Comparison of ENCODE assay signal across 8 mouse cellular contexts in genomic region chr1:61377070-61377469, GRCm38 (mm10).
DNase-seq lines count a peak whose midpoint lies in the region; ATAC-seq and TF ChIP-seq lines count a peak whose summit lies in the region.

No protein-coding gene starts in this region.

- no peak overlapping the region for H3K27ac ChIP-seq in forebrain, embryonic 14.5 days (ENCODE audit: low read depth, low read length)
- H3K27ac ChIP-seq in forebrain, embryonic 12.5 days, result no peak overlapping the region
- H3K27ac ChIP-seq in gastrocnemius, adult 2 months, result peak overlapping the region; percentile 20; the same call in 1 of the 2 replicates
- H3K27ac ChIP-seq in hindbrain, postnatal 0 days, result no peak overlapping the region
- H3K27ac ChIP-seq in midbrain, embryonic 10.5 days (replicated peaks), result no peak overlapping the region

- under 1% methylated on average over 7 of the region's 7 CpGs for WGBS in forebrain, embryonic 14.5 days
- WGBS in forebrain, embryonic 12.5 days, result 0% methylated on average over 7 of the region's 7 CpGs
- 1% methylated on average over 7 of the region's 7 CpGs for WGBS in hindbrain, postnatal 0 days
- 1% methylated on average over 7 of the region's 7 CpGs for WGBS in midbrain, embryonic 10.5 days

- intact Hi-C loops in gastrocnemius, adult 2 months (cut with DNase I), result loop anchor here (1.0 to 5.0 kb wide), 3 partner anchors 80 to 1325 kb away; partner anchors contain the start of gene Nrp2
- intact Hi-C loops in left cerebral cortex, postnatal 25 days (cut with DNase I), result loop anchor here (1.0 to 10.0 kb wide), 6 partner anchors 79 to 1578 kb away; partner anchors contain the start of gene Nrp2

- 0 out of 2 replicates have a peak overlapping the region, but pooled peaks have one; percentile 6 for H3K4me2 ChIP-seq in forebrain, embryonic 14.5 days (ENCODE audit: low read length)
- H3K4me2 ChIP-seq in forebrain, embryonic 12.5 days, result no peak overlapping the region
- peak overlapping the region; percentile 14; the same call in 1 of the 2 replicates for H3K4me2 ChIP-seq in hindbrain, postnatal 0 days (ENCODE audit: low read depth, low read length)

- peak; percentile 51; the same call in 1 of the 2 replicates for ATAC-seq in forebrain, embryonic 14.5 days
- no peak for ATAC-seq in forebrain, embryonic 12.5 days (ENCODE audit: low FRiP score)
- no peak for ATAC-seq in hindbrain, postnatal 0 days

- DNase-seq in forebrain, embryonic 14.5 days (ENCODE audit: low spot score), result peak; percentile 89
- DNase-seq in cerebellum, adult 9-10 months, result peak; percentile 46
- DNase-seq in gastrocnemius, adult 2 months, result peak; percentile 74
- peak; percentile 93 for DNase-seq in hindbrain, postnatal 0 days (ENCODE audit: low spot score)
- DNase-seq in left cerebral cortex, postnatal 25 days (ENCODE audit: low spot score in 2 of 2), result peak; percentile 73 to 75
- DNase-seq in midbrain, embryonic 10.5 days (ENCODE audit: low spot score), result peak; percentile 65
- DNase-seq in splenic B cell, adult 2 months (ENCODE audit: low read depth, low spot score), result peak; percentile 68

- peaks cover 11% of the 10 kb centered on the region for H3K4me1 ChIP-seq in forebrain, embryonic 14.5 days (ENCODE audit: control insufficient read depth, insufficient read depth, low read length)
- H3K4me1 ChIP-seq in forebrain, embryonic 12.5 days, result peaks cover 9% of the 10 kb centered on the region; the same call in 1 of the 2 replicates
- no peaks in the 10 kb centered on the region for H3K4me1 ChIP-seq in hindbrain, postnatal 0 days (ENCODE audit: insufficient read depth, low read length)
- peaks cover 11% of the 10 kb centered on the region; the same call in 1 of the 2 replicates for H3K4me1 ChIP-seq in midbrain, embryonic 10.5 days

- no peak overlapping the region for H3K9ac ChIP-seq in forebrain, embryonic 14.5 days (ENCODE audit: low read length)
- no peak overlapping the region for H3K9ac ChIP-seq in forebrain, embryonic 12.5 days
- no peak overlapping the region for H3K9ac ChIP-seq in hindbrain, postnatal 0 days (replicated peaks; ENCODE audit: low read length)

- peak; percentile 86 for TF ChIP-seq CTCF in gastrocnemius, adult 2 months (IDR thresholded peaks at IDR 0.05)
- peak; percentile 84 for TF ChIP-seq CTCF in hindbrain, postnatal 0 days (IDR thresholded peaks at IDR 0.05; ENCODE audit: low read depth)

- H3K9me3 ChIP-seq in forebrain, embryonic 14.5 days (replicated peaks; ENCODE audit: control insufficient read depth, low read length), result no peaks in the 10 kb centered on the region
- no peaks in the 10 kb centered on the region for H3K9me3 ChIP-seq in forebrain, embryonic 12.5 days
- H3K9me3 ChIP-seq in hindbrain, postnatal 0 days (ENCODE audit: low read length), result no peaks in the 10 kb centered on the region
- no peaks in the 10 kb centered on the region for H3K9me3 ChIP-seq in midbrain, embryonic 10.5 days (replicated peaks)

- no peak overlapping the region for H3K4me3 ChIP-seq in forebrain, embryonic 14.5 days (ENCODE audit: low read depth, low read length)
- no peak overlapping the region for H3K4me3 ChIP-seq in forebrain, embryonic 12.5 days (replicated peaks)
- H3K4me3 ChIP-seq in gastrocnemius, adult 2 months, result peak overlapping the region; percentile 43
- no peak overlapping the region for H3K4me3 ChIP-seq in hindbrain, postnatal 0 days (ENCODE audit: low read length)
- H3K4me3 ChIP-seq in midbrain, embryonic 10.5 days, result no peak overlapping the region

- H3K36me3 ChIP-seq in forebrain, embryonic 14.5 days (ENCODE audit: control insufficient read depth, insufficient read depth, low read length), result no peaks in the 10 kb centered on the region
- H3K36me3 ChIP-seq in forebrain, embryonic 12.5 days (replicated peaks), result no peaks in the 10 kb centered on the region
- H3K36me3 ChIP-seq in hindbrain, postnatal 0 days (ENCODE audit: insufficient read depth, low read length), result no peaks in the 10 kb centered on the region
- no peaks in the 10 kb centered on the region for H3K36me3 ChIP-seq in midbrain, embryonic 10.5 days
- H3K36me3 ChIP-seq in splenic B cell, adult 2 months (ENCODE audit: control insufficient read depth, insufficient read depth, low read length, poor library complexity, severe bottlenecking), result no peaks in the 10 kb centered on the region

- H3K27me3 ChIP-seq in forebrain, embryonic 14.5 days (replicated peaks; ENCODE audit: control insufficient read depth, insufficient read depth, low read length), result no peaks in the 10 kb centered on the region
- peaks cover 7% of the 10 kb centered on the region; the same call in 1 of the 2 replicates for H3K27me3 ChIP-seq in forebrain, embryonic 12.5 days
- H3K27me3 ChIP-seq in hindbrain, postnatal 0 days (ENCODE audit: insufficient read depth, low read length), result no peaks in the 10 kb centered on the region
- peaks cover 11% of the 10 kb centered on the region for H3K27me3 ChIP-seq in midbrain, embryonic 10.5 days (ENCODE audit: low read depth, poor library complexity, severe bottlenecking)
- no peaks in the 10 kb centered on the region for H3K27me3 ChIP-seq in splenic B cell, adult 2 months (ENCODE audit: control insufficient read depth, insufficient read depth, low read length, poor library complexity, severe bottlenecking)
